Mouse (Mus musculus): ENCODE results near the gene Ntrk3.

Gene Ntrk3

DNA sequence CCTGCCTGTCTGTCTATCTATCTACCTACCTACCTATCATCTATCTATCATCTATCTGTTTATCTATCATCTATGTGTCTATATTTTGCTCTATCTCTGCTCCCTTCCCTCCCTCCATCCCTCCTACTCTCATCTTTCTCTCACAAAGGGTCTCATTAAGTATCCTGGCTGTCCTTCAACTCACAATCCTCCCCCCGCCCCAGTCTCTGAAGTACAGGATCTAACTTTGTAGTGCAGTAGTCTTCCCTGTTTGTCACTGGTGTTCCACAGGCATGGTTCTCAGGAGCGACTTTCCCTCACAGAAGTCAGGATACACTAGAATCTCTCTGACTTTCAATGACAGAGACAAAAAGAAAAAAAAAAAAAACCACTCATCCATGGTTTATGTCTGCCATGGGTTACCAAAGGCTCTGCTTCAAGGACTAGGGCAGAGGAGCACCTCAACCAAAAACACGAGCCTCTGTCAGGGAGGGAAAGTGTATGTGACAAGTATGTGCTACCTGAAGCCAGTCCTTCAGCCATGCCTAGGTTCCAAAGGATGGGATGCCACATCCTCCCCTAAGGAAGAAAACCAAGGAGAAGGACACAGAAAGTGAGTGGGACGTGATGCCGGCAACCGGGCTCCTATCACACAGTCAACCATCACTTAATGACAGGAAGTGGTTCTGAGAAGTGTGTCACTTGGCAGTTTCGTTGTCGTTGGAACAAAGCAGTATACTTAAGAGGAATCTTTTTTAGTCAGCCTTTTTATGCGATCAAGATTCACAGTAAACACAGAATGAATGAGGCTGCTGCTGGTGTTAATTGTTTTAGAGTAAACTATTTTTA lies 16.6 kb downstream of the Ntrk3 start:
- no peak for DNase-seq

DNA sequence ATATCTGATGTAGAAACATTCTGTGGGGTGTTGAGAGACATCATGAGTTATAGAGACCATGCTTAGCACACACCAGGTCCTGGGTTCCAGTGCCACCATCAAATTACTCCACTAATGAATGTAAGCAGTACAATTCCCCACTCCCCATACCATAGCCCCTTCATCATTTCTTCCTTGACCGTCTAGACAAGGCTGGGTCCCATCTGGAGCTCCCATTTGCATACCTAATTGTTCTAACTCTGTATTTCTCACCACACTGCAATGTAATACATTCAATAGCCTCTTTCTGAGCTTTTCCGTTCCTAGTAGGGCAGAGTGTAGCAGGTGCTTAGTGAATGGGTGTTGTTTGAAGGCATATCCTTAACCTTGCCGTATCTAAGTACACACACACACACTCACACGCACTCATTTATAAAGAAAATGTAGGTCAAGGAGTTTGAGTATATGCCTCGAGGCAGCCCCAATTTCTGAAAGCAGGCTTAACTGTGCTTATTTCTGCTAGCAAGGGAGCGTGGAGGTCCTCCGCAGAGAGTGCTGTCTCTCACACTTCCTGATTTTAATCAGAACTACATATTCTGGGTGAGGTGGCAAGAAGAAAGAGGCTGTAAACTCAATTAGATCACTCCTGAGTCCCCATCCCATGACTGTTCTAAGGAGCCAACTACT lies 17.9 kb downstream of the Ntrk3 start:
- DNase-seq, result no peak

- peak; percentile 22 for DNase-seq
Measured at GRCm38 (mm10) chr7:78719117-78719516, 18.7 kb downstream of the Ntrk3 start.

- DNase-seq, result peak; percentile 75
Measured at GRCm38 (mm10) chr7:78718191-78718609, 19.6 kb downstream of the Ntrk3 start.

- no peak for DNase-seq
Measured at GRCm38 (mm10) chr7:78707708-78708107, 30.1 kb downstream of the Ntrk3 start.

- DNase-seq, result no peak
Measured at GRCm38 (mm10) chr7:78707122-78707521, 30.7 kb downstream of the Ntrk3 start.

- no peak for DNase-seq
Measured at GRCm38 (mm10) chr7:78702676-78703075, 35.1 kb downstream of the Ntrk3 start.

DNA sequence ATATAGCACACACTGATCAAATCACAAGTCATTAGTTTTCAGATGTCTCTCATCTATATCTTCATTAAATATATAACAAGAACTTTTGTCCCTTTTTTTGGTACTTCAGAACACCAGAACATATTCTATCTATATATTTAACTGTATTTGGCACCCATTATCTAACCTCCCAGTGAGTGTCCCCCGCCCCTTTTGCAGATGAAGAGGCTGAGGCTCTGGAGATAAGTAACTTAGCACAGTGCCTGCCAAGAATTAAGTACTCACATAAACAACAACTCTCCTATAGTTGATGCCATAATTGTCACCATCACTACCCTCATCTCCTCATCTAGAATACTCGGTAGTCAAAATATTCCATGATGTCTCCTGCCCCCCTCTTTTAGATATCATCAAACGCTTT lies 42.6 kb downstream of the Ntrk3 start:
- no peak for DNase-seq

GRCm38 (mm10) chr7:78693148-78693547 lies 44.7 kb downstream of the Ntrk3 start:
- no peak for DNase-seq

DNA sequence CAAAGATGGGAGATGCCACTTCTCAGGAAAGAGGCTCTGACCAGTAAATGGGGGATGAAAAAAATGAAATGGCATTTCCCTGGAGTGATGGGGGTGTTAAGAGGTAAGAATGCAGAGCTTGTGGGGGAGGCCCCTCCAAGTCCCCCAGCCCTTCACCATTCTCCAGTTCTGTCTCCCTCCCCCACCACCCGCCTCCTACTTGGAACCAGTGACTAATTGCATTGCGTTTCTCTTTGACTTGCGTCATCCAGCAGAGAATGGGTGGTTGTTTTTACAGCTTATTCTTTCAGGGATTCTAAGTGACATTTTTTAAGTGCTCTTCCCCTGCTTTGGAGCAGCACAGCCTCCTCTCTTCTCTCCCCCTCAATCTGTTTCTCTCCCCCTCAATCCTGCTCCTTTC lies 46.9 kb downstream of the Ntrk3 start:
- DNase-seq, result peak; percentile 80

- no peak for DNase-seq
Measured at GRCm38 (mm10) chr7:78684943-78685342, 52.9 kb downstream of the Ntrk3 start.

- no peak for DNase-seq
Measured at GRCm38 (mm10) chr7:78680871-78681270, 56.9 kb downstream of the Ntrk3 start.

GRCm38 (mm10) chr7:78669407-78669806 lies 68.4 kb downstream of the Ntrk3 start:
- DNase-seq, result peak; percentile 54

- DNase-seq, result no peak
Measured at GRCm38 (mm10) chr7:78668916-78669315, 68.9 kb downstream of the Ntrk3 start.

DNA sequence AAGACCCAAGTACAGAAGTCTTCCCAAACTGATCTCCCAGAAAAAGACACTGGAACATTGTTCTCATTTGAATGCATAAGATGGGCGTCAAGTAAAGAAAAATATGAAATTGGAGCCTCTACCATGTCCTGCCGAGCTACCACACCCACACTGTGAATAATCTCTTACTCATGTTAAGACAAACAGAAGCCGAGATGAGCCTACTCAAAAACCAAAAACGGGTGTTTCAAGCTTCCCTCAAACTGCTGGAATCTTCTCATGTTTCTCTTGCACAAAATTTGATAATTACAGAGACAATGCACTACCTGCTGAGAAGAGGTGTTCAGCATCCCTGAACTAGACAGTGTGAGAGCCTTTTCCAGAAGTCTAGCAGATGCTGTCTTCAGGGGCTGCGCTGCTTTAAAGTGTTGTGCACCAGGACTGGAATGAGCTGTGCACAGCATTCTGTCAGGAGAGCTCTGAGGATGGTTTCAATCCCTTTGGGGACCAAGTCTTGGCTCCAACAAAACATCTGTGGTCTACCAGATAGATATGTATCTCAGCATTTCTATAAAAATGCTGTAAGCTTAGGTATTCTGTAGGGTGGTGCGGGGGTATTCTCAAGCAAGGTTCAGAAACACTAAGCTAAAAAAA lies 69.7 kb downstream of the Ntrk3 start:
- peak; percentile 56 for DNase-seq

DNA sequence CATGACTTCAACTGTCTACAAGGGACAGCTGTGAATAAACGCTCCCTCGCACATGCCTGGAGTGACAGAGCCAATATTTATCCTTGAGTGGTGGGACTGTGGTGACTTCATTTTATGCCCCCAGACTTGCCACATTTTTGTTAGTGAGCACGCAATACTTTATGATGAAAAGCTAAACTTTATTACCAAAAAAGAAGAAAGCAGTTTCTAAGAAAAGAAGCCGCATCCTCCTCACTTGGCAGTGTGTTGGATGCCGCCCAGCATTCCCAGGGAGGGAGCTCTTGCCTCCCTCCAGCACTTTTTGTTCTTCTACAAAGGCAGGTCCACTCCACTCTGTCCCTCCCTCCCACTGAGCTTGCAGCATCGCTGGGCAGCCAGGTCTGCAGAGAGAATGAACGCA lies 77.0 kb downstream of the Ntrk3 start:
- peak; percentile 71 for DNase-seq

- DNase-seq, result no peak
Measured at GRCm38 (mm10) chr7:78659846-78660245, 78.0 kb downstream of the Ntrk3 start.

- DNase-seq, result no peak
Measured at GRCm38 (mm10) chr7:78658026-78658425, 79.8 kb downstream of the Ntrk3 start.

DNA sequence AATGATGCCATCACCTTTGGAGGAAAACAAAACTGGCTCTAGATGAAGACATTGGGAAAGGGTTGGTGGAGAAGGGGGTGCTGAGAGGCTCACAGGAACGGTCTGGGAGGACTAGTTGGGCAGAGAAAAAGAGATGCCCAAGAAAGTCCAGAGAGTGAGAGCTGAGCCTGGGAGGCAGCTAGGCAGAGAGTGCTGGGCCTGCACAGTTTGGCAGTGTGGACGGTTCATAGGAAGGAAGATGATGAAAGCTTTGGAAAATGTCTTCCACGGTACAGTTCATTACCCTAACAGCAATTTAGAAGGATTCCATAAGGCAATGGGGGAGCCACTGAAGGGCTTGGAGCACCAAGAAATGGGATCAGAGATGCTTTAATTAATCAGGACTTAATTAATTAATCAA lies 81.6 kb downstream of the Ntrk3 start:
- no peak for DNase-seq

GRCm38 (mm10) chr7:78653686-78654085 lies 84.1 kb downstream of the Ntrk3 start:
- no peak for DNase-seq

DNA sequence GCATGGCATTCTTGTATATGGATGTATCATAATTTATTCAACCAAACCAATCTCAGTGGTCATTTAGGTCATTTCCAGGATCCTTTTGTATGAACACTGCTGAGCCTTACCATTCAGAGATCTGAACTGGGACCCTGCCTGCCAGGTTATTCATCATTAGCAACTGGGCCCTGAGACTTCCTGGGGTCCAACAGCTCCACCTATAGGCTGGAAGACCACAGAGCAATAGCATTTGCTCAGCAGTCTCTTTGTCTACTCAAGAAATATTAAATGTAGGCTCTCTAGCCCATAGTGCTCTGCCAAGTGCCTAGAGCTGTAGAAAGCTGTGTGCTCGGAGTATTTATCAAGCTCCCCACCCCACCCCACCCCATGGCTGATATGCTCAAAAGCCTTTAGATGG lies 85.5 kb downstream of the Ntrk3 start:
- DNase-seq, result no peak

- DNase-seq, result no peak
Measured at GRCm38 (mm10) chr7:78651540-78651939, 86.3 kb downstream of the Ntrk3 start.

DNA sequence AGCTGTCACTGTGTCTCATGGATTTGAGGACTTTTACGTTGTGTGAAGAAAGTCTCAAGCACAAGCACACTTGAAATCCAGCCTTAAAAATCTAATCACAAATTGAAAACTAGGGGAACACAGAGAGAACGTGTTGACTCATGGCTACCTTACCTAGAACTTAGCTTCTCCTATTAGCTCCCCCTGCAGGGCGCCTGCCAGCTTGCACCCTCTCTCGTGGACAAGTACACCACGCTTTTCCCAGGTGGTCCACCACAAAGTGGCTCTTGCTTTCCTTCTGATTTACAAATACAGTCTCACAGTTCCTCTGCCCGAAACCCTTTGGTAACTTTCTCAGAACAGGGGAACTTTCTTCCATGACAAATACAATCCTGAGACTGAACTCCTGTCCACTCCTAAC lies 94.1 kb downstream of the Ntrk3 start:
- no peak for DNase-seq

DNA sequence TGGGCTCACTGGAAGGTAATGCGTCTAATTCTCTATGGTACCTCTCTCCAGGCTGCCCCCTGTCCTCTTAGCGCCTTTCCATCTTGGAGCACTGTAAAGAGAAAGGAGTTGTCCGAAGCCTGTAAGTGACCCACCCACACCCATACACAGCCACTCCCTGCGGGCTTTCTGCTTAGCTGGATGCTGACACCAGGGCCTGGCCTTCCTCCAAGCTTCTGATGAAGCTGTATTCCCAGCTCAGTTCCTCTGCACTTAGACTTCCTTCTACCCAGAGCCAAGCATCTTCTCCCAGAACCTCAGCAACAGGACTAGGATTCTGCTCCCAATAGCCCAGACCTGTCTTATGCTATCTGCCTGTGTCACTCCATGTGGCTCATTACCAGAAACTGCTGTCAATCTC lies 114.1 kb downstream of the Ntrk3 start:
- no peak for DNase-seq

All from right cerebral cortex, adult 18-20 months (tissue).